Mouse (Mus musculus) kidney, postnatal 4 days (tissue): ENCODE data around the gene Msi2.
A peak's percentile ranks its signal among the peaks of the same experiment; 100 is the strongest.

ENCODE experiments used
- DNase-seq, 2 experiments: peaks; one replicate each; pipeline ENCODE4 v3.0.0; 2021; ENCODE audit warnings: mixed read lengths in 2 of 2

Msi2 gene

DNA sequence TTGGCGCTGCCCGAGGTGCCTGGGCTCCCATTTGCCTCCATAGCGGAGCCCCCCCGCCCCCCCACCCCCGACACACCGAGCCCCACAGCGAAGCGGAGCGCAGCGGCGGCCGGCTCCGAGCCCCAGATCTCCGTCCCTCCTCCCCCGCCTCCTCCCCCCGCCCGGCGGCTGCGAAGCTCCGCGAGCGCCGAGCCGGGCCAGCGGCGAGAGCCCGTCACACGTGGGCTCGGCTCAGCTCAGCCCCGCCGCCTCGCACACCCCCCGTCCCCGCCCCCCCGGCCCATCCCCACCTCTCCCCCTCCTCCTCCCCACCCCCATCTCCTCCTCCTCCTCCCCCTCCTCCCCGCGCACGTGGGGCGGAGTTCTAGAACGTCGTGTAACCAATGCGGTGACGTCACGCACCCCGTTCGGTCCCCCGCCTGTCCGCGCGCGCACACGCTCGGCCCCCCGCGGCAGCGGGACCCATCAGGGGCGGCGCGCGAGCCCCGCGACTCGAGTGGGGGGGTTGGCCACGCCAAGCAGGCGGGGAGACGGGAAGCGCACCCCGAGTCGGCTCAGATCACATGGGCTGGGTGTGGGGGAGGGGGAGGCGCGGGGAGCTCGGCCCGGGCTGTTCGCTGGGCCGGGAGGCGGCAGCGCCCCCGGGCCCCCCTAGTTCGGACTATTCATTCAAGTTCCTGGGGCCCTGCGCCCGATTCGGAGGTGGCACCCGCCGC lies at the start of gene Msi2:
Gene Msi2, minus strand, starts transcription at position 464 of the 716 bp plus-strand sequence.
- peak; percentile 94 to 96 for DNase-seq

DNA sequence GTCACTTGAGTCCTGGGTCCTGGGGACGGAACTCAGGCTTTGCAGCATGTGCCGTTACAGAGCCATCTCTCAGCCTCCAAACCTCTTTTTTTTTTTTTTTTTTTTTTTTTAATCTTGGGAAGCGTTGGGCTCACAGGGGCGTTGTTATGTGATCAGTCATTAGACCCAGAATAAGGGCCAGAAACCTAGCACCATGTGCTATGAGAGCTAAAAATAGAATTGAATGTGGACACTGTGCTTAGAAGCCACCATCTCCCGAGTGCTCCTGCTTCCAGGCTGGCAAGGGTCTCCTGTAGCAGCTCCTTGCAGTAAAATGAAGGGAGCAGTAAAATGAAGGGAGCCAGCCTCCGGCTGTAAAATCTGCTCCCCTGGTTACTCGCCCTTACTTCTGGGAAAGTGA lies 47.3 kb upstream of the Msi2 start:
- DNase-seq, result no peak

DNA sequence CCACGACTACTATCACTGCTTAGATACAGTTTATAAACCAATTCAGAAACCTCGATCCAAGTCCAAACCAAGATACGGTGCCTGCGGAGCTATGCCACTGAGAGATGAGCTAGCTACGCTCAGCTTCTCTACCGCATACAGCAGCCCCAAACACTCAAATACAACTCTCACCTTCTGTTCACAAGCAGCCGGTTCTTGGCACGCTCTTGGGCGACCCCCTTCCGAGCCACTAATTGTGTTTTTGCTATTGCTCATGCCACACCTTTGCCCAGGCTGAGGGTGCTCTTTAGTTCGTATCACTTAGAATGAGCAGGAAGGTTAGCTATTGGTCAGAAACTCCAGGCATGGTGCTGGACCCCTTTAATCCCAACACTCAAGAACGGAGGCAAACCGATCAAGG lies 45.1 kb upstream of the Msi2 start:
- no peak for DNase-seq

DNA sequence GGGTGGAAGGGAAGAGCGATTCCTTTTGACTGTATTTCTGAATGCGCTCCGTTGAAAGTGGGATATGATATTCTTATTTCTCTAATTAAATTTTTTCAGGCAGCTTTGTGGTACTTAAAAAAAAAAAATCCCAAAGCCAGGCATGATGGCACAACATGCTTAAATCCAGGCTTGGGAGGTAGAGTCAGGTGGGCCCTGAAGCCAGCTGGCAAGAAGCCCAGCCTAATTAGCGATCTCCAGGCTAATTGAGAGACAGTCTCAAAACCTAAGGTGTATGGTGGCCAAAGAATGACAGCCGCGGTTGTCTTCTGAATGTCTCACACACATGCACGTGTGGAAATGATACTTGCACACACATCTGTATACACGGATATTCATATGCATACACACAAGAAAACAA lies 41.2 kb upstream of the Msi2 start:
- DNase-seq, result no peak

DNA sequence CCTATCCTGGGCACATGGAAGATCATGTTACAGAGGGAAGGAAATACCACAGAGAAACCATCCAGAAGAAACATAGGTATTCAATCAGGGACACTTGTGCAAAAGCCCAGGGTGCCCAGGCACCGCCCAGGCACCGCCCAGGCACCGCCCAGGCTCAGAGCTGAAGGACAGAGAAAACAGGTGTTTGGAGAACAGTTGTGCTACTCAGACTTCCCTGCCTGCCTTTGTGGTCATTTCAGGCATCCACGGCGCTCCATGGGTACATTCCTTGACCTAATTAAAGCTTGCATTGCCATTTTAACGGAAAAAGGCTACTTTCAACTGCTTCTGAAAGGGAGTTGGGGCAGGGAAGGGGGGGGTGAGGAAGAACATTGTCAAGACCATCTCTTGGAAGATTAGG lies 40.1 kb upstream of the Msi2 start:
- DNase-seq, result peak; percentile 10 to 26

DNA sequence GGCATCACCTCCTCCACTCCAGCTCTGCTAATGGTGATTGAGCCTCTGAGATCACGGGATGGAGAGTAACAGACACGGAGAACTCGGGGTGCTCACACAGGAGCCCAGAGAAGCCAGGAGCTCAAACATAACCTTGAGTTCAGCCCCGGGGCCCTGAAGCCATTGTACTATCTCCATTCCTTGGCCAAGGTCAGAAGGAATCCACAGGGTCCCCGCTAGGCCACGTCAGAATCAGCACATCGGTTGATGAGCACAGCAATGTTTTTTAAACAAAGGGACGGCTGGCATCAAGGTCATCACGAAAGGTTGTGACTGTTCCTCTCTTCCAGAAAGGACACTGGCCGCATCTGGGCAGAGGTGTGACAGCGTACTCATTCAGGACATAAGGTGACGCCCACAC lies 27.0 kb upstream of the Msi2 start:
- no peak for DNase-seq

DNA sequence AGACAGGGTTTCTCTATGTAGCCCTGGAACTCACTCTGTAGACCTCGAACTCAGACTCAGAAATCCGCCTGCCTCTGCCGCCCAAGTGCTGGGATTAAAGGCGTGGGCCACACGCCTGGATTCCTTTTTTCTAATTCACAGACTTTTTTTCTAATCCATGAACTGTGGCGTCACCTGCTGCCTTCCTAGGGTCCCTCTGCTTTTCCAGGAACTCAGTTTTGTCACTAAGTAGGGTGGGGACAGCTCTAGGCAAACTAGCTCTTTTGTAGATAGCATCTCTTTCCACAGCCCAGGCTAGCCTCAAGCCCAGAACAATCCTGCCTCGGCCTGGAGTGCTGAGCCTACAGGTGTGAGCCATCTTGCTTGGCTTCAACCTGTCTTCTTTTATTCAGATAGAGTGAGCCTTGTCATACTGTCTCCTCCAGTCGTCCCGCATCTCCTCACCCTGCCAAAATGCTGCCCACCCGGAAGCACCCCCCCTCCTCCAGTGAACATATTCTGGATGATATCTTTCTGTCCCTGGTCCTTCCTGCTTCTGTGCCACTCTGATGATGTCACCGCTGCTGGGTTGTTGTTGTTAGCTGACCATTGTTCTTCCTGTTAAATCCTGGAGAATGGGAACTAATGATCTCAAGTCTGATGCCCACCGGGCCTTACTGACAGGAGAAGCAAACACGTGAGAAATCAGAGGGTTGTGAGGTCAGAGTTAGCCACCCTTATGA lies 21.4 kb upstream of the Msi2 start:
- no peak for DNase-seq

DNA sequence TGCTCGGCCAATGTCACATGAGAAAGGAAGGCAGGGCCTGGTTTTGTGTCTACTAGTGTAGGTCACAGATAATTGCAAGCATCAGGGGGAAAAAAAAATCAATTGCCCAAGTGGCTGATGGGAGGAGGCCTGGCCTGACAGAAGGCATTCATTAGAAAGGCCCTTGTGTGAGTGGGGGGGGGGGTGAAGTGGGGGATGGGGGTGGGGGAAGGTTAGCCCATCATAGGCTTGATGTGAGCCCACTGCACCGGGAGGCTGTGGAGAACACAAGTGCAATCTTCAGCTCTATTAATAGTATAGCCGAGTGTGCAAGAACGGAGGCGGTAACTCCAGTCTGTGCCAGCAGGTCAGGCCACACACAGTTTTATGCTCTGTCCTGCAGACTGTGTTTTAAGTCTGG lies 11.1 kb upstream of the Msi2 start:
- no peak for DNase-seq

DNA sequence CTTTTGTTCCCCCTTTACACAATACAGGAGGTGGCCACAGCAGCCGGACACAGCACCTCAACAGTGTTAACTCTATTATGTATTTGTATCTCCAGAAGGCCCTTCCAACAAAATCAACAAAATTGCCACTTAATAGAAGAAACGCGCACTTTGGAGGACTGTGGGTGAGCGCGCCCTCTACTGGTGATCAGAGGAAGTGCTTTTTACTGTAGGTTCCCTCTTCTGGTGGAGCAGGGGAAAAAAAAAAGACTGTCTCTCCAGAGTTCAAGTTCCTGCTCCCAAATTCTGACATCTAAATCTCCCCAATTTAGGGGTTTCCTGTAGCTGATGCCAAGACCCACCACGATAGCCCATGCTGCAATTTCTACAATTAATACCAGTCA lies 10.2 kb upstream of the Msi2 start:
- DNase-seq, result peak; percentile 84 to 86

DNA sequence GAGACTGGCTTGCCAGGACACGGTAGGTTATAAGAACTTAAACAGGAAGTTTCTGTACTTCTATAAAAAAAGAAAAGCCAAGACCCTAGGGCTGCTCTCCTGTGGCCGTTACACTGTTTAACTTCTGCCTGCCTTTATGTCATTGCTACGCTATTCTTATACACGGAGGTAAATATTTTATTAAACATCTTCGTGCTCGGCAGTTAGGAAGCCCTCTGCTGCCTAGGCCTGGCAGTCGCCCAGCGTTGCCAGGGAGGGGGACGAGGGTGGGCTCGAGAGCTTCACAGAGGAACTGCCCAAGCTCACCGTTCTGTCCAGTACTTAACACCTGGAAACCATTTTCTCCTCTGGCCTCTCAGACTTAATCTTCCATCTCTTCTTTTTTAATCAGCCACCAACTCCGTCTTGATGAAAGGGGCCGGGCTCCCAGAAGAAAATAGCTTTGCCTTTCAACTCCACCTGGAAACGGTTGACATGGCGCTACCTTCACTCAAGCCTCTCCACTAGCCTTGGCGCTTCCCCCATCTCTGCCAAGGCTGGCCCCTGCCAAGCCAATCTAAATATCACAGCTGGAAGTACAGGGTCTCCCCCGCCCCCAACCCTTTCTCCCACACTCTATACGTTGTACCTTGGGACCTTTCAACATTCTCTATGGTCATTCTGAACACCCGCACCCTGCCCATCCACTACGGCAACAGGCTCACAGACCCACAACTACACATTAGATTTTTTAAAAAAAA lies 9.6 kb upstream of the Msi2 start:
- DNase-seq, result peak; percentile 17 to 29

DNA sequence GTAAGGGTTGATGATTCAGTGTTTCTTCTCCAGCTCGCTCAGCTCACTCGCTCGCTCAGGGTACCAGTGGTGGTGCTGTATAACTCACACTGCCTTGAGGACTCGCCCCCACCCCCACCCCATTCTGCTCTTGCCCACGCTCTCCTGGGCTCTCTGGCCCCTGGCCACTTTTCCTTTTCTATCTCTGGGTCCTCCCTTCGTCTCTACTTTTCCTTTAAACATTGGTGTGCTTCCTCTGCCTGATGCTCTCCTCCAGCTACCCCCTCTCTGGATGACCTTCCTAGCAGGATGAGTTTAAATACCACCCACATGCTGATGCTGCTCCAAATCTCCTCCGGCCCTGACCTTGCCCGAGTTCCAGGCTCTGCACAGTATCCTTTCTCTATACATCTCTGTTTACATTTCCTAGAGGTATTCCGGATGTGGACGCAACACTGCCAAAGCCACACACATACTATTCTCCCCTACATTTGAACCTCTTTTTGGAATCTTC lies 2.9 kb upstream of the Msi2 start:
- DNase-seq, result no peak

DNA sequence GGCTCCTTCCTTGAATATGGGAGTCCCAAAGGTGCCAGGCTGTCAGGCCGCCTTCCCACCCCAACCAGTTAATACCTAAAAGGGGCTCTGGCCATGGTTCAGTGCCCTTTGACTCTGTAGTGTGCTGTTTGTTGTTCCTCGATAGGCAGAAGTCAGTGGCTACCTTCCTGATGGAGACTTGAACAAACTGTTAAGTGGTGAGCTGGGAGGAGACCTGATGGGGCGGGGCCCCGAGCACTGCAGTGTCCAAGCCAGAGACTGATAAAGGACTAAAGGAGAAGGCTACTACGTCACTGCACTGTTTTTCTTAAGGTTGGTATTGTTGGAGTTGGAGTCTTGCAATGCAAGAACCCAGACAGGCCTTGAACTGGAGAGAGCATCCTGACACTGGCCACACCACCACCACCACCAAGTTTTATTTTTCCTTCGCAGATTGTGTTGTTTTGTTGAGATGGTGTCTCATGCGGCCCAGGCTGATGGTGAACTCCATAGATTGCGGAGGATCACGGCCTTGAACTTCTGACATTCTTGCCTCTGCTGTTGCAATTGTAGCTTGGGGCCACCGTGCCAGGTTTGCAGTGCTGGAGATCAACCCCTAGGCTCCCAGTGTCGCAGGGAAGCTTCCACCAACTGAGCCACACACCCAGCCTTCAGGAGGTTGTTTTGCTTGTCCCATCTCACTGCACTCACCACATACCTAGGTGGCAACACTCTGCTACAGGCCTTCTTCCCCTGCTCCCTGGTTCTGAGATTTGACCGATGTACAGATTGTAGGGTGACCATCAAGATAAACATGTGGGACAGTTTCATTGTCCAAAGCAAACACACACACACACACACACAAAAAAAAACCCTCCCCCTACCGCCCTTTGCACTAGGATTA lies 2.2 kb upstream of the Msi2 start:
- DNase-seq, result peak in 1 of 2 experiments; percentile 35

DNA sequence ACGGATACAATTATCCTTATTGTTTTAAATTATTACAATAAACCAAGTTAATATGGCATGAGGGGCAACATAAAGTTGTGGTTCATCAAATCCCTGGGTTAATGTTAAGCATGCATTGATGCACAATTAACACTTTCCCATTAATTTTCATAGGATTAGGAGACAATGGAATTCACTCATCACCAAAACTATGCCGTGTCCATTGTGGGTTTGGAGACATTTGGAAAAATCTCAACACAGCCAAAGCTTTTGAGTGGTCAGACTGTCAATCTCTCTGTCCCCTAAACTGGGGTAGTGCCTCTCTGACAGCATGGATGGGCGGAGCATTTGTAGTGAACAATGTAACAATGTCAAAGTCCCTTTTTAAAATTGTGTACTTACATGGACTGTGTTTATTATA lies 1.3 kb upstream of the Msi2 start:
- DNase-seq, result no peak

DNA sequence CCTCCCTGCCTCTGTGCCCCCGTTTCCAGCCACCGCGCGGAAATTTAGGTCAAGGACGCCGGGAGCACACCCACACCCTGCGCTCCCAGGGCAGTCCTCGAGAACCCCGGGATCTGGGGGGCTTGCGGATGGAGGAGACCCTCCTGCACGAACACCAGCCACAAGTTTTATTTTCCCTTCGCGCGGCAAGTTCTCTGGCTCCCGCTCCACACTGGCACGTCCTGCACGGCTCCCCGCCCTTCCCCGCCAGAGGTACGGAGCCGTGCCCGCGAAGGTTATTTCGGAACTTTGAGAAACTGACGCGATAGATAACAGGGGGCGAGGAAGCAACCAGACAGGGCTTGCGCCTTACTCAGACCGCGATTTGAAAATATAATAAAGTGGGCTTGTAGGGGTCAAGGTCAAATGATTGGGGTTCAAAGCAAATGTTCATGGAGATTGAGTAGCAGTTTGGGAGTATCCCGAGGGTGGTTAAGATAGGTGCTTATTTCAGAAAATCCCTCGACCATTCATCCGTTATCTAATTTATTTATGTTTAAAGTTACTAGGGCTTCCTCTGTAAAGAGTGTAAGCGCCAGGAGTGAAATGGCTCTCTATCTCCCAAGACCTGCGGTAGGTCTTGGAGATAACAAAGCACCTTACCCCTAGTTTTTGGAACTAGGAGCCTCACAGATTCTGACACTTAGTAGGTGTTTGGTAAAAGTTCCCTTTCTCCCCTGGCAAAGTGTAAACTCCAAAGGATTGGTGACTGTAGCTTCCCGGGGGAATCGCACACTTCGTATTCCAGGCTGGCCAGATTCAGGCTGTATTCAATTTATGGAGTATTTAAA lies 668 bp upstream of the Msi2 start:
- DNase-seq, result no peak

DNA sequence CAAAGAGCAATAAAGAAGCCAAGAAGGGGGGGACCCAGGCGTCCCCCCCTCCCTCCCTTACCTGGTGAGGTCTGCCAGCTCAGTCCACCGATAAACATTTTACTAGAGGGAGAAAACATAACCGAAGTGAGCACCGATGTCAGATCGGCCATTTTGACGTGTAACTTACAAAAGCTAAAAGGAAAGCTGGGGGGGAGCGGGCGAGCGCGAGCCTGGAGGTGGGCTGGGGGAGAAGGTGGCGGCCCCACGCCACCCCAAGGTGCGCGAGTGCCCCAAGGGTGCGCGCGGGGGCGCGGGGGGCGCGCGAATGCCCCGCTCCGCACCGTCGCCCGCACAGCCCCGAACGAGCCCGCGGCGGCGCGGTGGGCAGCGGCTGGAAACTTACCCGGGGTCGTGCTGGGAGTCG lies 666 bp downstream of the Msi2 start:
- DNase-seq, result peak; percentile 58 to 67

DNA sequence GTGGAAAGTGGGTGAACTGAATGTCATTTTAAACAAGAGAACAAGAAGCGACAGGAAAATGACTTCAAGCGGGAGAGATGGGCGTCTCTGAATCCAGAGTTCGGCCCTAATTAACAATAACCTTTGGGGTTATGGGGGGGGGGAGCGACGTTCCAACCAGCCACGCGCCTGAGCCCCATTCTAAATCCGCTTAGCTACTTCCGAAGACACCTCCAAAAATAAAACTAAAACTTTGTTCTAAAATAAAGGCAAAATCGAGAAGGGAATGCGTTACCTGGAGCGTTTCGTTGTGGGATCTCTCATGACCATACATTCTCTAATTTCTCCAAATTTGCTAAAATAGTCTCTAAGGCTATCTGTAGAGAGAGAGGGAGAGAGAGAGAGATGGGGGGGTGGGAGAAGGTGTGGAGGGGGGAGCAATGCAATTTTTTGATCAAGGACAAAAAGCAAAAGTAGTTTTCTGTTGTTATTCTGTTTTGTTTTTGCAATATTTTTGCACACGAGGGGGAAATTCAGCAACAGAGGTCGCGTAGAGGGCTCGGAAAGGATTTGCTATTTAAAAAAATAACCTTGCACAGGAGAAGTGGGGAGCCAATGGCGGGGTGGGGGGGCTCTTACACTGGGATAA lies 1.2 kb downstream of the Msi2 start:
- DNase-seq, result no peak

DNA sequence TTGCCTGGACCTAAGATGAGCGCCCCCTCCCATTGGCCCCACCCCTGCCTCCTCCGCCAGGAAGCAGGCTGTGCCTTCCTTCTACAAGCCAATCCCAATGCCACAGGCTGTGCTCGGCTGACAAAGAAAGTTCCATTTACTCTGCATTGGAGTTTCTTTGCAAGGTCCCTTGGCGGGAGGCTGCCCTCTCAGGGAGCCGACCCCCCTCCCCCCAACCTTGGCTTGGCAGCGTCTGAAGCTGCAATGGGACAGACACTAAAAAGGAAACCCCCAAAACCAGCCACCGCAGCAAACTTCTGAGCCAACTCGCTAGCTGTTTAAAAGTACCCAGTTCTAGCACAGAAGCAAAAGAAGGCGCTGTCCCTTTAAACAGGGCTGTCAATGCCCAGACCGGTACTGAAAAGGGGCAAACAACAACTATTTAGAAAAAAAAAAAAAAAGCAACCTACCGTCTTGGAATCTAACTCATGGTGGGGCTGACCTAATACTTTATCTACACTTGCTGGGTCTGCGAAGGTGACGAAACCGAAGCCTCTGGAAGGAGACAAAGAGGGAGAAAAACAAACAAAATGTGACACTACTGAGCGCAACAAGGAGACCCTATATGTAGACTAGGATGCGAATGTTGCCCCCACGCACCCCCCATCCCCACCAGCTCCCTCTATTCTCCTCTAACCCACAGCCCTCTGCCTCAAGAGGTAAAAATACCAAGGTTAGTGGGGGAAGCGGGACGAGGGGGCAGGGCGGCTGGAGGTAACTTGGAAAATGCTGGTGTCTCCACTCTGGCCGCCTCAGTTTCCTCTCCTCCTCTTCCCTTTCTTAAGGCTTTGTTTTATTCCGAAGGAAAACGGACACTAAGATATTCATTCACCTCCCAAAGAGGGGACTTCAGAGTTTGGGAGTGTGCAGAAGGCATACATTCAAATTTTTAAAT lies 2.0 kb downstream of the Msi2 start:
- DNase-seq, result peak; percentile 50 to 61

DNA sequence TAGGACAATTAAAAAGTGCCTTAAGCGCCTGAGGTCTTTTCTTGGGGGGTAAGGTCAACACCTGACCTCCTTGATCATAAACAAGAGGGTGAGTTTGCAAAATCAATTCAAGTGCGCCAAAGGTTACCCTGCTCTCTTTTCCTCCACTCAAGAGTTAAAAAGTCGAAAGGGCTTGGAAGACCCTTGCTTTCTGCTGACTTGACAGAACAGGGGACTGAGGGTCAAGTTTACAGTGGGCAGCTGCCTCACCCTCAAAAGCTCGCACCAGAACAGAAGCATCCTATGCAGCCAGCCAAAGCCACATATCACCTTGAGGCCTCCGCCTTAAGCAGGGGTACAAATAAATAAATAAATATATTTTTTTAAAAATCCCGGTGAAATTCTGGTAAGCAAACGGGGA lies 3.0 kb downstream of the Msi2 start:
- no peak for DNase-seq

DNA sequence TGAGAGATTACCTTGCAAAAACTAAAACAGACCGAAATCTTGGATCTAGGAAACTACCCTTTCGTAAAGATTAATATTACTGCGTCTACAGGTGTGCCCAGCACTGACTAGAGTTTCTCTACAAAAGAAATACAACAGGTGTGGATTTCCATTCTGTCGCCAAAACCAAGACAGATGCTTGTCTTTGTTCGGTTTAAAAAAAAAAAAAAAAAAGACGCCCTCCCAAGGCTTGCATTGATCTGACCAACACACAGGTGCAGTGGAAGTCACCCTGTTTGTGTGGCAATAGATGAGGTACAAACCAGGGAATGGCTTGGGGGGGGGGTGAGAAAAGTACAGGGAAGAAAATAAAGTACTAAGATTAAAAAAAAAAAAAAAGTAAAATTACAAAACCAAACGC lies 4.2 kb downstream of the Msi2 start:
- no peak for DNase-seq

DNA sequence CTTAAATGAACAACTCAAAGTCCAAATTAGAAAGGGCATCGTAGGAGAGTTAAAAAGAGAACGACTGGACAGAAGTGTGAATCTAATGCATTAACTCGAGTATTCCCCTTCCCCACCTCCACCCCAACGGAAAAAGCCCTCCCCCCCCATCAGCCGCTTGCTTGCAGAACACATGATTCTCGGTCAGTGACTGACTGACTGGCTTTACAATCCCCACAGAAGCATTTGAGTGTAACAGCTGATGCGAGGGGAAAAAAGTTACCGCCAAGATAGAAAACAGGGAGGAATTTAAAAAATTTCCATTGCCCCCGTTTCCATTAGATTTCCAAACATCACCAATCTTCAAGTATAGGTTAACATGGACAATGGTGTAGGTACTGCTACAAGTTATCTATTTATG lies 4.8 kb downstream of the Msi2 start:
- DNase-seq, result no peak
